Mouse (Mus musculus): Measurements from ENCODE around the gene Egfl7.

The Egfl7 gene

DNA sequence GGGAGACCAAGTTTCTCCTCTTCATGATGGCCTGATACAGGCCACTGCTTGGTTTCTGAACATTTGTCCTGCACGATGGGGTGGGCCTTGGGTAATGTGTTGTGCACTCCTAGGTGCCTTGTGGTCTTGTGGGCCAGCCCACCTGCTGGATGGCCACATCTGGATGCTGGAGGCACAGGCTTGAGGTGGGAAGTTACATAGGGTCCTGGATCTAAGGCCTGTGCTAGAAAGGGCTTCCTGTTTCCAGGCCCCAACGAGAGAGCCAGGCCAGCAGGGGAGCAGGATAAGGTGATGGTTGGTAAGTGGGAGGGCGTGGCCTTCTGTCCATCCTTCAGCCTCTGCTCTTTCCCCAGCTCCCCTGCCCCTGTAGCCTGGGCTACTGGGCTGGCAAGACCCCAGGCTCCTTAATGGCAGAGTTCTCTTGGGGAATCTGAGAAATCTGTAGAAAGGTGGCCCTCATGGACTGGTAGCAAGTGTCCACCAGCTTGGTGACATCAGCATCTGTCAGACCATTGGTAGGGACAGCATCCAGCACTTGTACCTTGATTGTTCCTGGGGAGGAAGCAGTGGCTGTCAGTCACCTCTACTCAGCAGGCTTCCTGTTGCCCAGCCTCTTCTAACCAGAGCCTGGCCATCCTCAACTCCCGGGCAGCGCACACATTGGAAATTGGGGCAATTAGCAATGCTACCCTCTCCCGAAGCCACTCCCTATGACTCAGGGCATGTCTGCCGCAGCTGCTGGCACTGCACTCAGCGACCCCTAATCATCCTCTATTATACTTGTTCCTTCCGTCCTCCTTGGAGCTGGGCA, 13.6 kb downstream of the Egfl7 start:
- DNase-seq (ENCODE audit: low read depth, low spot score): no peak

DNA sequence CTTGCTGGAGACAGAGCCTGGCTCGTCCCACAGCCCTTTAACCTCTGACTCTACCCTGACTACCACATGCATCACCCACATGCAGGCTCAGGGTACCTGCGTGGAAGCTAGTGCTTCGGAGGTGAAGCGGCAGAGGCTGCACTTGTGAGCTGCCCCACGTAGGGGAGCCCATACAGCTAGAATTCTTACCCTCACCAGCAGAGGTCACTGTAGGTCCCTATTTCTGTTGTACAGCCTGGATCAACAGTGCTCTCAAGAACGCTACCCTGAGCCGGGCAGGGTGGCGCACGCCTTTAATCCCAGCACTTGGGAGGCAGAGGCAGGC, 14.2 kb downstream of the Egfl7 start:
- peak; percentile 88 for DNase-seq (ENCODE audit: low read depth, low spot score)

DNA sequence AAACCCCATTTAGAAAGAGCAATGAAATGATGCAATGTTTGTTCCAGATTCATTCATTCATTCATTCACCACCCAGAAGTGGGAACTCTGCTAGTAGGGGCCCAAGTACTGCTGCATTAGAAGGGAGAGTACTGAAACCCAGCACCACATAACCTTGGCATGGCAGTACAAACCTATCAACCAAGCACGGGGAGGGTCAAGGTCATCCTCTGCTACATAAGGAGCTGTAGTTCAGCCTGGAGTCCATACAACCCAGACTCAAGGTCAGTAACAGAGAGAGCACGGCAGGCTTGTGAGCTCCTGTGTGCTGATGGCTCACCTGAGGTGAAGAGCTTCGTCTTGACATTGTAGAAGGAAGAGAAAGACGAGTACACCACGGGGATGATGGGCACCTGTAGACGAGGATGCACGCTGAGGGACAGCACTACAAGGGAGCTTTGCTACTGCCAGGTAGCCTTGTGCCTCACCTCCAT, 14.7 kb downstream of the Egfl7 start:
- DNase-seq (ENCODE audit: low read depth, low spot score): no peak

DNA sequence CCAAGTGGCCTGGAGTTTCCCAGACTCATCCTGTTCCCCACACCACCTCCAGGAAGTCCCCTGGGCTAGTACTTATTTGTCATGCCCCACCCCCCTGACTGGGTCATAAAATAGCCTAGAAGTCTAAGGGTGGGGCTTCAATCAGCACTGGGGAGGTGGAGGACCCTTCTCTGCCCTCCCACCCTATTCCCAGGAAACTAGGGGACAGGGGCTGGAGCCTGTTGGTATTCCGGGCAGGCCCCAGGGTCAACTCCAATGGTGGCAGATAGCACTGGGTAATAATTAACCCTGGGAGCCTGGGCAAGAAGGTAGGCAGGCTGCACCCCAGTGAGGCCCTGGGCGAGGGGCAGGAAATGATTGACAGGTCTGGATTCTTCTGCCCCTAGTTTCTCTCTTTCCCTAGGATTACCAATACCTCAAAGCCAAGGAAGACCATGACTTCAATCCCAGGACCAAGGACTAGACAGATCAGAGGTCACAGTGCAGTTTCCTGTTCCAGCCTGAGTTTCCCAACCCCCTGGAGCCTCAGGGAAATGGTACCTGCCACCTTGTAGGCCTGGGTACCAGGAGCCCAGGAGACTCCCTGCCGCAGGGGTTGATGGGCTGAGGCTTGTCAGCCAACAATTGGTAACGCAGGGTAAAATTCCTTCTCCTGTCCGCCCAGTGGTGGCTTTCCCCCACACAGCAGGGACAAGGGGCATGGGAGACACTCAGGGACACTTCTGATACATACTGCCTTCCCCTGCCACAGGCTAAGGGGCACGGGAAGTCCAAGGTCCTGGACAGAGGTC, 15.3 kb downstream of the Egfl7 start:
- DNase-seq (ENCODE audit: low read depth, low spot score): no peak

DNA sequence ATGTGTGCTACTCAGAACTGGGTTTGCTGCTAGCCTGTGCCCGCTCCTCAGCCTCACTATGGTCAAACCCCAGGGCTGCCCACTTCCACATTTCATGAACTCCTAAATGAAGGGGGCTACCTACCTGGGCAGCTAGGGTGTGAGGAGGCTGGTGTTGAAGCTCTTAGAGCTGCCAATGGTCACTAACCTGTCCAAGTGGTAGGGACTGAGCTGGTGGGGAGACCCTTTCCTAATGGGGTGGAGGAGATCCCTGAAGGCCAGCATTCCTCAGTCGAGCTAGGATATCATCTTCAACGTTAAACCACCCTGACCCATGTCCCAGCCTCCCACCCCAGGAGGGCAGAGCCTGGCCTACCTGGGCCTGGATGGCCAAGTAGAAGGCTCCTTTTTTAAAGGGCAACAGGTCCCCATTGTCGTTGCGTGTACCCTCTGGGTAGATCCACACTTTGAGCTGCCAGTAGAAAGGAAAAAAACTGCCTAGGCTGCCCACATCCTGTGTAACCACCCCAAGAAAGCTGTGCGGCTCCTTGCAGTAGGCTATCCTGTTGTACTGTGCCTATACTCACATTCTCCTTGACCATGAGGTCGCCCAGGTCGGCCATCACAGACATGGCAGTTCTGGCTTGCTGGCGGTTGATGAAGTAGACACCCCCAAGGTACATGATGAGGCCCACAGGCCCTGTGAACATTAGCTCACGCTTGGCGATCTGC, 16.1 kb downstream of the Egfl7 start:
- DNase-seq (ENCODE audit: low read depth, low spot score): no peak

DNA sequence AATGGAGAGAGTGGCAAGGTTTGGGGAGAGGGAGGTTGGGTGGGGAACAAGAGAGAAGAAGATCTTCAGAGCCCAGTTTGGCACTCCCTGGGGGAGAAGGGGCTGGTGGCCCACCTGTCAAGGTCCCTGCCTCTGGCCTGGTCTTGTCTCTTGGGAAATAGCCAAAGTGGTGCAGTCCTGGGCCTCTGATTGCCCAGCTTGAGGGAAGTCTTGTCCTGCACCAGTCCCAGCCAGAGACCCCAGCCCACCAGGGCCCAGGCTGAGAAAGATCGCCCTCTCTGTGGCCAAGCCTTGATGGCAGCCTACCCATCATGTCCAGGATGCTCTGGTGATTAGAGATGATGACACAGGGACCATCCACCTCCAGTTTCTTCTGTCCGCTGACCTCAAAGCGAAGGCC, 17.1 kb downstream of the Egfl7 start:
- no peak for DNase-seq (ENCODE audit: low read depth, low spot score)

DNA sequence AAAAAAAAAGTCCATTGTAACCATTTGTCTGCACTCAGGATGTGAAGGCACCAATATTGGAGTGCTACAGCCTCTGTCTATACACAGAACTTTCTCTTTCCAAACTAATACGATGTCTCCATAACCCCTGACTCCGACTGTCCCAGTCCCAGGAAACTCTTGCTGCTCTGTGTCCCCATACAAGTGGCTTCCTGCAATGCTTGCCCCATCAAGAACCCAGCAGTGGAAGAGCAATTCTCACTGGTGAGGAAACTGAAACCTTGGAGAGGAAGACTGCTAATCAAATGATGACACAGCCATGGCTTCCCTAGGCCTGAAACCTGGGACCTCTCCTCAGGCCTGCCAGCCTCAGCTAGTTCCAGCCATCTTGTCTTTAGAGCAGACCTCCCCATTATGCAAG, 18.0 kb downstream of the Egfl7 start:
- DNase-seq (ENCODE audit: low read depth, low spot score): no peak

DNA sequence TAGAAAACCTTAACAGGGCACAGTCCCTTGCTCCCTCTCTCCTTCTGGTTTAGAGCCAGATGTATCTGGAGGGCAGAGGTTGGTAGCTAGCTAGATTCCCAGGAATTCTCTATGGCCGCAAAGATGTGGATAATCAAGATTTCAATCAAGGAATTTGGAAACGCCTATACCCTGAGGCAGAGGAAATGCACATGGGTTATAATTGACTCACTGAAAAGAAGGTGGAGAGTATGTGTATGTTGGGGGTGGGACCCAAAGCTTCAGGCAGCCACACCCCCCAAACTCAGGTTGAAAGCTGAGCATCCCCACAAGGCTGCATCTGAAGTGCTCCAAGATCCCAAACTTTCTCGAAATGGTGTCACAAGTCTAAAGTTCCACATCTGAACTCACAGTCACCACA, 18.6 kb downstream of the Egfl7 start:
- DNase-seq (ENCODE audit: low read depth, low spot score): no peak

DNA sequence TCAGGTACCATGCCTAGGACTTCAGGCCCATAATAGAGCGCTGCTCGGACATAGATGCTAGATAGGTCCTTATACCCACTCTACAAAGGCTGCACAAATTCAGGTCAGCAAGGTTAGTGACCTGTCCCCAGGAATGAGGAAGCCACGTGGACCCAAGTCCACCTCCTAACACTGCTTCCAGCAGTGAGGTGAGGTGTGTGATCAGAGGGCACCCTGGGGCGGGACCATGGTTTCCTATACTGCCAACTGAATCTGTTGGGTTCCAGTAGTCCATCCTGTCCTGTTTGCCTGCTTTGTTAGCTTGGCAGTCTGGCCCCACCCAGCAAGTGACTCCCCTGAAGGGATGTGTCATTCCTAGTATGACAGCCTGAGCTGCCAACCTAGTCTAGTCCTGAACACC, 20.2 kb downstream of the Egfl7 start:
- DNase-seq (ENCODE audit: low read depth, low spot score): no peak

DNA sequence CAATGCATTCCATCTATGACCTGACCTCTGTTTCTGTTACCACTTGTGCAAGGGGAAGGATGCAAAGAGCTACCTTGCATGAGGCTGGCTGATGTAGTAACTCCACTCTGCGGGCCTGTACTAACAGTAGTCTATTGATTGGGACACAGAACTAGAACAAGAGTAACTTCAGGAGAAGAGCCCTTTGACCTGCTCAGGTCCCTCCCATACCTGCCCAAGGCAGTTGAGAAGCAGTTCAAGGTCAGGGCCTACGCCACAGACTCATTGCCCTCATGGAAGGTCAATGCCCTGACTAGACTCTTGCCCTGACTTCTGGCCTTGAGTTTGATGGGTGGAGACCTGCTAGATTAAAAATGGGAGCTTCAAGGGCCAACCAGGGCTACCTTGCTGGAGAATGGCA, 20.9 kb downstream of the Egfl7 start:
- DNase-seq (ENCODE audit: low read depth, low spot score): no peak

DNA sequence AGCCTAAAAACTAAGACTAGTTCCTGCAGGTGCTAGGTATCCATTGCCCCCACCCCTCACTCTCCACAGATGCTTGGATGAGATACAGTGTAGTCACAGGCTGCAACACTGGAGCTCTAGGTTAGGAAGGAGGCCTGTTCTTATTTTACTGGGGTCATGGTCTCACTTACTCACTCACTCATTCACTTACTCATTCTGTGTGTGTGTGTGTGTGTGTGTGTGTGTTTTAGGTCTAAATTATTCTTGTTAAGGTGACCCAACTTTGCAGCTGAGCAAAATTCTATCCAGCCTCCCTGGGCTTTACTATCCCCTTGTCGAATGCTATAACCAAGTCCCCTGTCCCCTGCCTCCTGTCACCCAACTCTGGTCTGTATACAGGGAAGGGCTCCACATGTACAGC, 21.8 kb downstream of the Egfl7 start:
- no peak for DNase-seq (ENCODE audit: low read depth, low spot score)

DNA sequence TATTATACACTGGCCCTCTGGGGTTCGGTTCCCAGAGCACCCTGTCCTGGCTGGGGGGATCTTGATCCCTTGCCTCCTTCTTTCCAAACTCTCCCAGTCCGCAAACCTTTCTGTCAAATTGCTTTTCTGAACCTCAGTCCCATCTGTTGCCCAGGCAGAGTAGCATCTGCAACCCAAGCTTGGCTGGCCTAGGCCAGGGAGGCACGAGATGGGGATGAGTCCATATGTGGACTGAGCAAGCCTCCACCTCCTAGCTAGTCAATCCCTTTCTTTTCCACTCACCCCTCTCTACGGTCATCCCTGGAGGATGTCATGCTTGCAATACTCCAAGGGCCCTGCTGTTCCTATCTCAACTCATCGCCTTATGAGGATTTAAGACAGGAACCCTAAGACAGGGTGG, 22.8 kb downstream of the Egfl7 start:
- no peak for DNase-seq (ENCODE audit: low read depth, low spot score)

DNA sequence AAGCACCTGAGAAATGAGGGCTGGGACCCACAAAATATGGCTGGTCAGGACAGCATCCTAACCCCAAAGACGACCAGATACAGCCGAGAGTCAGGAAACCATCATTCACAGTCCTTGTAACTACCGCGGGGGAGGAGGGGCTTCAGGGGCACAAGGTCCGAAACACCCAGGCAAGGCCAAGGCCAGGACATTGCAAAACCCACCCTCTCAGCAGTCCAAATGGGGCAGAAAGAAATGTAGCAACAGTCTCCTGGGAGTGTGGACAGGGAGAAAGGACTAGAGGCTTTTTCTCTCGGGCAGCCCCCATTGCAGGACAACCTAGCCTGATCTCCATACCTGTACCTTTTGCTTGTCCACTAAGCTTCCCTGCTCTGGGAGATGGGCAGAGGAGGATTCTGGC, 23.3 kb downstream of the Egfl7 start:
- no peak for DNase-seq (ENCODE audit: low read depth, low spot score)

DNA sequence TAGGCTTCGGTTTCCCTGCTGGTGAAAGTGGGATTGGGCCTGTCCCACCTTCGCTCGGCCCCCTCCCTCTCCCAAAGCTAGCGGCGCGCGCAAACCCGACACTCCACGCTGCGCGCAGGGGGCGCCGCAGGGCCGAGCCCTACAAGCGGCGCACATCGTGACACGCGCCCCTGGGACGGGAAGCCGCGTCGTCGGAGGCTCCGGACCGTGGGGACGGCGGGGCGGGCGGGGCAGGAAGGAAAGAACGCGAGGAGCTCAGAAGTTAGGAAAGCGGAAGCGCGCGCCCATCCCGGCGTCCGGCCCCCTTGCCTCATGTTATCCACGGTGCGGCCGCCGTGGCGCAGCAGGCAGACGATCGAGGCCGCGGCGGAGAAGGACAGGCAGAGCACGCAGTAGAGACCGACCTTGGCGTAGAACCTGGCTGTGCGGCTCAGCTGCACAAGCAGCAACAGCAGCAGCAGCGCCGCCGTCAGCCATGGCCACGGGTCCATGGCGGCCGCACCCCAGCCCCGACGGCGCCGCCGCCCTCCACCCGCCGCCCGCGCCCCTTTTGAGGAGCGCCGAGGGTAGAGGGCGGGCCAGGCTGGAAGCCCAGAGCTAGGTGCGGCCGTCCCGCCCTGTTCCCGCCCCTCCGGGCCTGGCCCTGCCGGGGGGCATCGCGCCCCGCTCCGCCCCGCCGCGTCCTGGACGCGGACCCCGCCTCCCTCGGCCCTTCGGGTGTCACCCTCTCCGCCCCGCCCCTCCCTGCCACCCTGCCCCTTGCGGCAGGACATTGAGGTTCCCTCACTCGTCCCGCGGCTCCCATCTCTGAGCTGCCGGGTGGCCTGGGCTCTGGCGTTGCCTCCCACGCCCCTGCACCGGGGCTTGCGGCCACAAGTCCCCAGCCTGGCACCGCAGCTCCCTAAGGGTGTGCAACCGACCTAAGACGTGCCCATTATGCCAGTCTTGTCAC, 24.2 kb downstream of the Egfl7 start, which contains the start of gene Agpat2:
Gene Agpat2 (minus strand): TSS at position 698 of the 952 bp plus-strand sequence.
- DNase-seq (ENCODE audit: low read depth, low spot score): peak; percentile 85

DNA sequence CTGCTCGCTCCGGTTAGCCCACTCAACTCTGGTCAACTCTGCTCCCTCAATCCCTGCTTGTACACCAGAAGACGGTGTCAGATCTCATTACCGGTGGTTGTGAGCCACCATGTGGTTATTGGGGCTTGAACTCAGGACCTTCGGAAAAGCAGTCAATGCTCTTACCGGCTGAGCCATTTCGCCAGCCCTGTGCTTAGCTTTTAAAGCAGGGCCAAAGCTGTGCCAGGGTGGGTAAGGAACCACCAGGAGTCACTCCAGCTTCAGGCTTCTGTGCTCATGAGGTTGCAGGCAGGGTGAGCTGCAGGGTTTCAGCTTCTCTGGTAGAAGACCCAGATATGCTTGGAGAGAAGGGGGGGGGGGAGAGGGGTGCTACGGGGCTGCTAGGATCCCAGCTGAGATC, 25.5 kb downstream of the Egfl7 start:
- DNase-seq (ENCODE audit: low read depth, low spot score): no peak

DNA sequence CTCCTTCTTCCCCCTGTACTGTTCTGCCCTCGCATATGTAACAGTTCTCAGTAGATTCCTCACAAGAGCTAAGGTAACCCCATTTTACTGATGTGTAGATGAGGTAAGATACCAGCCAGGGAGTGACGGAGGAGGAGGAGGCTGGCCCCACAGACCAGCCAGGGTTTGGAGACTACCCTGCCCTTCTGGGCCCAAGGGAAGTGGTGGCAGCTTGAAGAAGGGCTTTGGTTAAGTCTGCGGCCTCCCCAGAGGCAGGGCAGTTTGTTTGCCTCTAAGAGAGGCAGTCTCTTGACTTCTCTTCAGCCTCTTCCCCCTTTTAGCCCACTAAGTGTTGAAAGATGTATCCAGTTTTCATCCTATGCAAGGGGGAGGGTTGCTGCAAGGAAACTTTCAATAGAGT, 26.8 kb downstream of the Egfl7 start:
- no peak for DNase-seq (ENCODE audit: low read depth, low spot score)

DNA sequence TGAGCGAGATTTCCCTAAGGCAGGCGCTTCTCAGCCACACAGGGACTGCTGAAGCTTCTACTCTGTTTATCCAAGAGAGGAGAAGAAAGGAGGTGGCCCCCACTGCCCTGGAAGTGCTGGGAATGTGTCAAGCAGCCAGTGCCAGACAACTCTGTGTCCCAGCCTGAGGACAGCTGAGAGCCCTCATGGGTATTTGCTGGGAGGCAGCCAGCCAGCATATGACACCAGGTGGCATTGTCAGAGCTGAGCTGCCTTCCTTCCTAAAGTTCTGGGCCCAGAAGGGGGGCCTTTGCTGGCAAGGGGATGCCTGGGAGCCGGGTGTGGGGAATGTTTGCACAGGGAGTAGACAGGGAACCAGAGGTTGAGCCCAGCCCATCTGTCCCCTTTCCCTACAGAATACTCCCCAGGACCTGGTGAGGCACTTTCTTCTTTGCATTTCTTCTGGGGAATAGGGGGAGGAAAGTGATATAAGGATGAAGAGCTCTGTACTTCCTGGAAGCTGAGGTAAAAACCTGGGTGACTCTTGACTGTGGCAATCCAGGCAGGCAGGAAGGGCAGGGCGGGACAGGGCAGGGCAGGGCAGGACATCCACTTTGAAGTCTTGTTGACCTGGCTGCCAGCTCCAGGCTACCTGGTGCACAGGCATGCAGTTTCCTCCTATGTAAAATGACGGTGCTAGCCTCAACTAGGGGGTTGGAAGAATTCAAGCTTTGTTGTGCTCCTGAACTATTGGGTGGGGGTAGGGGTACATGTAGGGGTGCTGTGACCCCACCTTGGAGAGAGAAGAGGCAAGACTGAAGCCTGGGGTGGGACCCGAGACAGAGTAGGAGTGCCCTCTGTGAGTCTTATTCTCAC, 27.5 kb downstream of the Egfl7 start:
- DNase-seq (ENCODE audit: low read depth, low spot score): no peak

DNA sequence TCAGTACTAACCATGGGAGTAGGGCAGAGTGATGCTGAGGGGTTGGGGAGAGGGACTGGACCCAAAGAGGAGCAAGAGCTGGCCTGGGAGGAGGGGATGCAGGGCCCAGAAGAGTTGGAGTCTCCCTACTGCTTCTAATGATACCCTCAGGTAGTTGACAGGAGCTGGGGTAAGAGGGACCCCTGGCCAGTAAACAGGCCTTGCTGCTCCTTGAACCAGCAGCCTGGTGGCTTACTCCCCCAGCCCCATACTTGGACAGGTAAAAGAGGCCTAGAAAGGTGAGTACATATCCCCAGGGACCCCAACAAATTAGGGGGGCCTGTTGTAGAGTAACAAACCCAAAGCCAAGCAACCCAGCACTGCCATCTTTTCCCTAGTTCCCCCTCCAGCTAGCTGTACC, 29.0 kb downstream of the Egfl7 start:
- DNase-seq (ENCODE audit: low read depth, low spot score): no peak

DNA sequence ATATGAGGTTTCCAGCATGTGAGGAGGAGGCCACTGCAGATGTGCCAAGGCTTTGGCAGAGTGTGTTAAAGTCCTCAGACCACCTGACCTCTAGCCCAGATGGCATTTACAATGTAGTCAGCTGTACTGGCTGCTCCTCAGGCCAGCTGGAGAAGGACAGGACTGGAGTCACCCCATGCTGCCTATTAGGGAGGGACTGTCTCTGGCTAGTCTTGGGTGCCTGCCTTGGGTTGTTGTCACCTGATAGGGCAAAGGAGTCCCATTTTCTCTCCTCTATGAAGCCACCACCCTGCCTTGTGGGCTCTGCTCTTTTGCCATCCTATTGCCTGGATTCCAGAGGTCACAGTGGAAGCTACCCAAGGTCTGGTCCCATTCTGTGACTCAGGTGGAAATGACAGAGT, 29.4 kb downstream of the Egfl7 start:
- no peak for DNase-seq (ENCODE audit: low read depth, low spot score)

DNA sequence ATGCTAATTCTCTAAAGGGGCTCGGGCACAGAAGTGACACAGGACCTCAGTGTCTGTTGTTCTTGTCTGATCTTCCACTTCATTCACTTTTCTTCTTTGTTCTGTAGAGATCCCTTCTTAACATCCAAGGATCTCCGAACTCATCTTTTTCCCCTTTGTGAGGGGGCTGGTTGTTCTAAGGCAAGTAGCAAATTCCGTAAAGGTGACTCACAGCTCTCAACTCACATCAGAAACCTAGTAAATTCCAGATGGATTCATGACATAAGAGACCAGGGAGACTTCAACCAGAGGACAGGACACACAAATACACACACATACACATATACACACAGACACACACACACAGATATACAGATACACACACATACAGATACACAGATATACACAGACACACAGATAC, 30.7 kb downstream of the Egfl7 start:
- no peak for DNase-seq (ENCODE audit: low read depth, low spot score)
